In genomic region chr17:5309930-5310329, GRCm38 (mm10) we compare ENCODE assay signal across 13 mouse cellular contexts.
DNase-seq lines count a peak whose midpoint lies in the region; ATAC-seq and TF ChIP-seq lines count a peak whose summit lies in the region.
"Had no signal": no experiment of that assay in that cellular context is flagged by ENCODE, and none has a peak within 500 bp of the region (broad histone marks: within the 10 kb centered on the region; RNA-seq: fewer than 3 reads in every experiment).

No protein-coding gene starts in this region.

- no peak for ATAC-seq in embryonic facial prominence, embryonic 12.5 days (ENCODE audit: insufficient number of reproducible peaks, insufficient read depth, low FRiP score, low TSS enrichment)
- ATAC-seq in lung, embryonic 15.5 days (ENCODE audit: borderline replicate concordance, extremely low read depth, low FRiP score, low TSS enrichment): peak; percentile 81
- peak; percentile 71 for ATAC-seq in intestine, embryonic 16.5 days
- ATAC-seq: lung, postnatal 0 days had no signal

- WGBS in embryonic facial prominence, embryonic 12.5 days: 28% methylated on average over 5 of the region's 5 CpGs
- 49% methylated on average over 5 of the region's 5 CpGs for WGBS in embryonic facial prominence, embryonic 10.5 days
- 32% methylated on average over 5 of the region's 5 CpGs for WGBS in lung, embryonic 15.5 days
- WGBS in intestine, embryonic 16.5 days: 46% methylated on average over 5 of the region's 5 CpGs
- WGBS in olfactory bulb, adult 2 months: 9% methylated on average over 5 of the region's 5 CpGs

- no peak overlapping the region for H3K9ac ChIP-seq in embryonic facial prominence, embryonic 12.5 days
- H3K9ac ChIP-seq in lung, embryonic 15.5 days: no peak overlapping the region
- H3K9ac ChIP-seq in intestine, embryonic 16.5 days (ENCODE audit: low read depth, low read length): no peak overlapping the region

- H3K9me3 ChIP-seq in embryonic facial prominence, embryonic 12.5 days: no peaks in the 10 kb centered on the region
- no peaks in the 10 kb centered on the region for H3K9me3 ChIP-seq in embryonic facial prominence, embryonic 10.5 days
- H3K9me3 ChIP-seq in lung, embryonic 15.5 days: no peaks in the 10 kb centered on the region
- no peaks in the 10 kb centered on the region for H3K9me3 ChIP-seq in intestine, embryonic 16.5 days (ENCODE audit: control insufficient read depth, low read length)
- H3K9me3 ChIP-seq: G1E had no signal

- no peak for DNase-seq in embryonic facial prominence, embryonic 10.5 days (ENCODE audit: low spot score)
- no peak for DNase-seq in lung, postnatal 10 days
- DNase-seq in cerebellum, postnatal 4 days (ENCODE audit: low spot score in 2 of 2): no peak
- no peak for DNase-seq in heart, adult 8-10 months (ENCODE audit: low spot score)
- DNase-seq: cerebellum, adult 2 months; kidney, postnatal 10 days had no signal

- peak overlapping the region; percentile 48 for H3K27ac ChIP-seq in embryonic facial prominence, embryonic 12.5 days
- no peak overlapping the region for H3K27ac ChIP-seq in embryonic facial prominence, embryonic 10.5 days (replicated peaks)
- H3K27ac ChIP-seq in lung, embryonic 15.5 days: peak overlapping the region; percentile 29; the same call in 1 of the 2 replicates
- H3K27ac ChIP-seq in intestine, embryonic 16.5 days (ENCODE audit: low read length): peak overlapping the region; percentile 37
- H3K27ac ChIP-seq in olfactory bulb, adult 2 months (ENCODE audit: insufficient read depth, low read depth, low read length): peak overlapping the region; percentile 61; the same call in 1 of the 2 replicates

- TF ChIP-seq POLR2A in olfactory bulb, adult 2 months (IDR thresholded peaks at IDR 0.05; ENCODE audit: insufficient read depth, low read depth, low read length): no peak

- H3K4me2 ChIP-seq in embryonic facial prominence, embryonic 12.5 days (replicated peaks): no peak overlapping the region
- H3K4me2 ChIP-seq in lung, embryonic 15.5 days: no peak overlapping the region
- no peak overlapping the region for H3K4me2 ChIP-seq in intestine, embryonic 16.5 days (ENCODE audit: low read depth, low read length)

- H3K4me1 ChIP-seq in embryonic facial prominence, embryonic 12.5 days: peaks cover 22% of the 10 kb centered on the region
- peaks cover 8% of the 10 kb centered on the region; the same call in 1 of the 2 replicates for H3K4me1 ChIP-seq in embryonic facial prominence, embryonic 10.5 days
- H3K4me1 ChIP-seq in lung, embryonic 15.5 days: peaks cover 25% of the 10 kb centered on the region
- peaks cover 21% of the 10 kb centered on the region for H3K4me1 ChIP-seq in intestine, embryonic 16.5 days (ENCODE audit: control insufficient read depth, insufficient read depth, low read length)
- H3K4me1 ChIP-seq in olfactory bulb, adult 2 months (ENCODE audit: control insufficient read depth, insufficient read depth, low read length): peaks cover 19% of the 10 kb centered on the region

- no peaks in the 10 kb centered on the region for H3K27me3 ChIP-seq in embryonic facial prominence, embryonic 12.5 days
- no peaks in the 10 kb centered on the region for H3K27me3 ChIP-seq in embryonic facial prominence, embryonic 10.5 days (replicated peaks; ENCODE audit: low read depth, poor library complexity, severe bottlenecking)
- H3K27me3 ChIP-seq in lung, embryonic 15.5 days: no peaks in the 10 kb centered on the region
- no peaks in the 10 kb centered on the region for H3K27me3 ChIP-seq in intestine, embryonic 16.5 days (replicated peaks; ENCODE audit: control insufficient read depth, insufficient read depth, low read length)

- H3K4me3 ChIP-seq in embryonic facial prominence, embryonic 12.5 days: no peak overlapping the region
- no peak overlapping the region for H3K4me3 ChIP-seq in embryonic facial prominence, embryonic 10.5 days
- no peak overlapping the region for H3K4me3 ChIP-seq in lung, embryonic 15.5 days
- no peak overlapping the region for H3K4me3 ChIP-seq in intestine, embryonic 16.5 days (ENCODE audit: low read length)
- H3K4me3 ChIP-seq in olfactory bulb, adult 2 months (ENCODE audit: insufficient read depth, low read depth, low read length): no peak overlapping the region
- H3K4me3 ChIP-seq: erythroblast, embryonic 14.5 days had no signal

- H3K36me3 ChIP-seq in embryonic facial prominence, embryonic 12.5 days: peaks cover 55% of the 10 kb centered on the region
- peaks cover 72% of the 10 kb centered on the region for H3K36me3 ChIP-seq in embryonic facial prominence, embryonic 10.5 days (replicated peaks)
- peaks cover 14% of the 10 kb centered on the region; the same call in 1 of the 2 replicates for H3K36me3 ChIP-seq in lung, embryonic 15.5 days
- 0 out of 2 replicates have a peak, but pooled peaks cover 2% of the 10 kb centered on the region for H3K36me3 ChIP-seq in intestine, embryonic 16.5 days (ENCODE audit: control insufficient read depth, insufficient read depth, low read length)

- no peak for TF ChIP-seq CTCF in olfactory bulb, adult 2 months (IDR thresholded peaks at IDR 0.05; ENCODE audit: insufficient read depth, low read depth, low read length)
